14 mouse cellular contexts compared by ENCODE assay signal in genomic region chr4:108438082-108438840, GRCm38 (mm10). TPM values are rescaled to one million over a fixed set of nuclear protein-coding genes. Genes with fewer than 3 reads are reported as not detected.
DNase-seq lines count a peak whose midpoint lies in the region; ATAC-seq and TF ChIP-seq lines count a peak whose summit lies in the region.
"Had no signal": no experiment of that assay in that cellular context is flagged by ENCODE, and none has a peak within 500 bp of the region (broad histone marks: within the 10 kb centered on the region; RNA-seq: fewer than 3 reads in every experiment).

No protein-coding gene starts in this region.

- no peaks in the 10 kb centered on the region for H3K9me3 ChIP-seq in hindbrain, postnatal 0 days (ENCODE audit: low read length)
- no peaks in the 10 kb centered on the region for H3K9me3 ChIP-seq in hindbrain, embryonic 14.5 days (ENCODE audit: control insufficient read depth, low read length)
- H3K9me3 ChIP-seq in intestine, postnatal 0 days (ENCODE audit: control insufficient read depth): no peaks in the 10 kb centered on the region
- H3K9me3 ChIP-seq: hindbrain, embryonic 15.5 days had no signal

- ATAC-seq in hindbrain, postnatal 0 days: no peak
- no peak for ATAC-seq in hindbrain, embryonic 14.5 days (ENCODE audit: low FRiP score)
- ATAC-seq in intestine, postnatal 0 days: peak; percentile 88
- ATAC-seq: forebrain, embryonic 16.5 days had no signal

- H3K4me3 ChIP-seq in hindbrain, postnatal 0 days (ENCODE audit: low read length): no peak overlapping the region
- no peak overlapping the region for H3K4me3 ChIP-seq in hindbrain, embryonic 14.5 days (replicated peaks; ENCODE audit: low read length)
- H3K4me3 ChIP-seq in intestine, postnatal 0 days (ENCODE audit: low read depth, low read length): no peak overlapping the region
- H3K4me3 ChIP-seq: hindbrain, embryonic 15.5 days had no signal

- H3K27ac ChIP-seq in hindbrain, postnatal 0 days: no peak overlapping the region
- no peak overlapping the region for H3K27ac ChIP-seq in hindbrain, embryonic 14.5 days
- H3K27ac ChIP-seq in intestine, postnatal 0 days (ENCODE audit: low read depth, low read length): no peak overlapping the region
- H3K27ac ChIP-seq: hindbrain, embryonic 15.5 days had no signal

- no peaks in the 10 kb centered on the region for H3K4me1 ChIP-seq in hindbrain, postnatal 0 days (ENCODE audit: insufficient read depth, low read length)
- H3K4me1 ChIP-seq in hindbrain, embryonic 14.5 days (replicated peaks; ENCODE audit: control insufficient read depth, insufficient read depth, low read length): 0 out of 2 replicates have a peak, but pooled peaks cover 4% of the 10 kb centered on the region
- no peaks in the 10 kb centered on the region for H3K4me1 ChIP-seq in intestine, postnatal 0 days (replicated peaks; ENCODE audit: control insufficient read depth, insufficient read depth, low read length)

- 69% methylated on average over 6 of the region's 6 CpGs for WGBS in hindbrain, postnatal 0 days
- WGBS in hindbrain, embryonic 14.5 days: 72% methylated on average over 6 of the region's 6 CpGs
- 44% methylated on average over 6 of the region's 6 CpGs for WGBS in intestine, postnatal 0 days

- H3K4me2 ChIP-seq in hindbrain, postnatal 0 days (ENCODE audit: low read depth, low read length): no peak overlapping the region
- no peak overlapping the region for H3K4me2 ChIP-seq in hindbrain, embryonic 14.5 days (replicated peaks)
- no peak overlapping the region for H3K4me2 ChIP-seq in intestine, postnatal 0 days (replicated peaks; ENCODE audit: low read depth)
- H3K4me2 ChIP-seq: hindbrain, embryonic 15.5 days had no signal

- no peak overlapping the region for H3K9ac ChIP-seq in hindbrain, postnatal 0 days (replicated peaks; ENCODE audit: low read length)
- no peak overlapping the region for H3K9ac ChIP-seq in hindbrain, embryonic 14.5 days
- H3K9ac ChIP-seq in intestine, postnatal 0 days (ENCODE audit: low read depth, low read length): no peak overlapping the region
- H3K9ac ChIP-seq: hindbrain, embryonic 15.5 days had no signal

- TF ChIP-seq CTCF in hindbrain, postnatal 0 days (IDR thresholded peaks at IDR 0.05; ENCODE audit: low read depth): no peak
- TF ChIP-seq CTCF in intestine, postnatal 0 days (IDR thresholded peaks at IDR 0.05; ENCODE audit: low read depth): no peak

- no peaks in the 10 kb centered on the region for H3K27me3 ChIP-seq in hindbrain, postnatal 0 days (ENCODE audit: insufficient read depth, low read length)
- H3K27me3 ChIP-seq in hindbrain, embryonic 14.5 days (ENCODE audit: control insufficient read depth, insufficient read depth, low read length): no peaks in the 10 kb centered on the region
- 0 out of 2 replicates have a peak, but pooled peaks cover 3% of the 10 kb centered on the region for H3K27me3 ChIP-seq in intestine, postnatal 0 days (replicated peaks; ENCODE audit: control insufficient read depth, insufficient read depth, low read length)
- H3K27me3 ChIP-seq: hindbrain, embryonic 15.5 days had no signal

- no peaks in the 10 kb centered on the region for H3K36me3 ChIP-seq in hindbrain, postnatal 0 days (ENCODE audit: insufficient read depth, low read length)
- no peaks in the 10 kb centered on the region for H3K36me3 ChIP-seq in hindbrain, embryonic 14.5 days (replicated peaks; ENCODE audit: control insufficient read depth, insufficient read depth)
- no peaks in the 10 kb centered on the region for H3K36me3 ChIP-seq in intestine, postnatal 0 days (ENCODE audit: control insufficient read depth, insufficient read depth)
- H3K36me3 ChIP-seq: hindbrain, embryonic 15.5 days had no signal

- peak; percentile 7 for DNase-seq in hindbrain, postnatal 0 days (ENCODE audit: low spot score)
- DNase-seq in hindbrain, embryonic 14.5 days (ENCODE audit: low spot score): no peak
- DNase-seq in cerebellum, adult 18-20 months: peak; percentile 71 to 77
- DNase-seq in lung, postnatal 10 days: peak; percentile 76
- DNase-seq in frontal cortex, postnatal 25 days (ENCODE audit: low spot score in 2 of 2): no peak
- no peak for DNase-seq in layer of hippocampus, postnatal 25 days (ENCODE audit: extremely low spot score in 1 of 2, low spot score in 1 of 2)
- DNase-seq in T-cell, adult 2 months (ENCODE audit: low spot score): no peak
- DNase-seq: adrenal gland, adult 8-10 months had no signal

RNA-seq across cellular contexts. Expression of gene Tut4, which starts 21.0 kb away (rescaled TPM):
- total RNA-seq in hindbrain, postnatal 0 days (2014; rRNA removed): 38.2 and 50.4 TPM in 2 replicates
- polyA plus RNA-seq in hindbrain, postnatal 0 days (2015; fragmentation: Nextera tagmentation; extraction: Ambion mirVana): 40.4 and 46.8 TPM in 2 replicates
- polyA plus RNA-seq in hindbrain, embryonic 14.5 days (2014; fragmentation: Nextera tagmentation; extraction: Ambion mirVana): 37.7 and 54.8 TPM in 2 replicates
- polyA plus RNA-seq in intestine, postnatal 0 days (2015; fragmentation: Nextera tagmentation; extraction: Ambion mirVana): 19.1 and 22.8 TPM in 2 replicates
- total RNA-seq in layer of hippocampus, postnatal 25 days (2021): 10 to 100 TPM; 28.0 to 42.2 TPM

RNA-seq across cellular contexts. Expression of gene Gpx7, which starts 31.5 kb away (rescaled TPM):
- total RNA-seq in hindbrain, postnatal 0 days (2014; rRNA removed): 36.5 and 47.2 TPM in 2 replicates
- 38.6 and 38.9 TPM in 2 replicates for polyA plus RNA-seq in hindbrain, postnatal 0 days (2015; fragmentation: Nextera tagmentation; extraction: Ambion mirVana)
- 32.6 and 34.9 TPM in 2 replicates for polyA plus RNA-seq in hindbrain, embryonic 14.5 days (2014; fragmentation: Nextera tagmentation; extraction: Ambion mirVana)
- polyA plus RNA-seq in intestine, postnatal 0 days (2015; fragmentation: Nextera tagmentation; extraction: Ambion mirVana): 21.7 and 22.9 TPM in 2 replicates
- total RNA-seq in layer of hippocampus, postnatal 25 days (2021): 1 to 10 TPM; 4.7 to 7.0 TPM

RNA-seq across cellular contexts. Expression of gene Shisal2a, which starts 55.1 kb away (rescaled TPM):
- 0.47 and 1.8 TPM in 2 replicates for total RNA-seq in hindbrain, postnatal 0 days (2014; rRNA removed)
- polyA plus RNA-seq in hindbrain, postnatal 0 days (2015; fragmentation: Nextera tagmentation; extraction: Ambion mirVana): 6.7 and 8.1 TPM in 2 replicates
- 5.5 and 7.6 TPM in 2 replicates for polyA plus RNA-seq in hindbrain, embryonic 14.5 days (2014; fragmentation: Nextera tagmentation; extraction: Ambion mirVana)
- polyA plus RNA-seq in intestine, postnatal 0 days (2015; fragmentation: Nextera tagmentation; extraction: Ambion mirVana): 0.50 and 0.55 TPM in 2 replicates
- not detected for total RNA-seq in layer of hippocampus, postnatal 25 days (2021)
- total RNA-seq: left cerebral cortex, postnatal 14 days; neutrophil, adult 5-6 weeks had no signal
- polyA plus RNA-seq: urinary bladder, adult 2 months had no signal

Comparison
In these comparisons a context has a peak if more than half of its experiments do, and no peak if none do; other contexts are left out.
1. DNase-seq: peak in hindbrain, postnatal 0 days (single experiment), cerebellum, adult 18-20 months (2 of 2) and lung, postnatal 10 days (single experiment); none in hindbrain, embryonic 14.5 days (single experiment), frontal cortex, postnatal 25 days (0 of 2), layer of hippocampus, postnatal 25 days (0 of 2) and T-cell, adult 2 months (single experiment).